Mouse (Mus musculus): ENCODE results near the gene Chrnb2.

The Chrnb2 gene

GRCm38 (mm10) chr3:89714359-89715206 is 49.8 kb downstream of the Chrnb2 start, which contains the start of gene Adar:
Adar (plus strand) TSS chr3:89715022.
- peak; percentile 67 for DNase-seq (ENCODE audit: low read depth)

GRCm38 (mm10) chr3:89704064-89704463 is 60.4 kb downstream of the Chrnb2 start:
- DNase-seq (ENCODE audit: low read depth): no peak

- DNase-seq (ENCODE audit: low read depth): peak; percentile 26
Measured at GRCm38 (mm10) chr3:89703596-89703995, 60.8 kb downstream of the Chrnb2 start.

GRCm38 (mm10) chr3:89700461-89700860 is 64.0 kb downstream of the Chrnb2 start:
- DNase-seq (ENCODE audit: low read depth): no peak

GRCm38 (mm10) chr3:89698958-89699357 is 65.5 kb downstream of the Chrnb2 start:
- DNase-seq (ENCODE audit: low read depth): no peak

Measured in fibroblast of lung, adult 2 months (primary cell).